Mouse (Mus musculus): Measurements from ENCODE around the gene Mtrf1l.

- TF ChIP-seq CTCF (IDR thresholded peaks at IDR 0.05; ENCODE audit: low read depth), result no peak
- TF ChIP-seq EP300 (IDR thresholded peaks at IDR 0.05; ENCODE audit: low read depth), result no peak; the same call in 1 of the 2 replicates
These were observed 19.0 kb downstream of the Mtrf1l start for GRCm38 (mm10) chr10:5804691-5805156.

Data from liver, postnatal 0 days (tissue).